Mouse (Mus musculus): ENCODE results near the gene Tra2a.
A peak's percentile ranks its signal among the peaks of the same experiment; 100 is the strongest.
"Not testable (repeated sequence)": the region's sequence is repeated elsewhere in the genome, so short reads cannot be mapped to it uniquely, and the experiment has no call there.

Tra2a gene

GRCm38 (mm10) chr6:49263847-49264243 is at the start of gene Tra2a:
Gene Tra2a (minus strand): TSS chr6:49264033.
- DNase-seq: peak; percentile 97 to 98

GRCm38 (mm10) chr6:49298286-49298685 is 34.5 kb upstream of the Tra2a start:
- no peak for DNase-seq

GRCm38 (mm10) chr6:49282122-49282521 is 18.3 kb upstream of the Tra2a start:
- DNase-seq: peak; percentile 41 to 72

GRCm38 (mm10) chr6:49280942-49281341 is 17.1 kb upstream of the Tra2a start:
- DNase-seq: no peak

- DNase-seq: no peak
Measured at GRCm38 (mm10) chr6:49275296-49275695, 11.5 kb upstream of the Tra2a start.

- no peak for DNase-seq
Measured at GRCm38 (mm10) chr6:49274416-49275091, 10.7 kb upstream of the Tra2a start.

GRCm38 (mm10) chr6:49273934-49274333 is 10.1 kb upstream of the Tra2a start:
- DNase-seq: no peak

- DNase-seq: no peak
Measured at GRCm38 (mm10) chr6:49272863-49273262, 9.0 kb upstream of the Tra2a start.

- DNase-seq: no peak
Measured at GRCm38 (mm10) chr6:49271815-49272214, 8.0 kb upstream of the Tra2a start.

- DNase-seq: no peak
Measured at GRCm38 (mm10) chr6:49269923-49270322, 6.1 kb upstream of the Tra2a start.

- peak; percentile 78 to 90 for DNase-seq
Measured at GRCm38 (mm10) chr6:49269200-49269599, 5.4 kb upstream of the Tra2a start.

GRCm38 (mm10) chr6:49267686-49268085 is 3.9 kb upstream of the Tra2a start:
- no peak for DNase-seq

- not testable (repeated sequence) for DNase-seq
Measured at GRCm38 (mm10) chr6:49265207-49265606, 1.4 kb upstream of the Tra2a start.

- DNase-seq: not testable (repeated sequence)
Measured at GRCm38 (mm10) chr6:49264446-49264845, 613 bp upstream of the Tra2a start.

- peak; percentile 38 to 67 for DNase-seq
Measured at GRCm38 (mm10) chr6:49263081-49263846, 569 bp downstream of the Tra2a start.

- peak in 1 of 2 experiments; percentile 19 for DNase-seq
Measured at GRCm38 (mm10) chr6:49262421-49262820, 1.4 kb downstream of the Tra2a start.

GRCm38 (mm10) chr6:49259711-49260110 is 4.1 kb downstream of the Tra2a start:
- no peak for DNase-seq

GRCm38 (mm10) chr6:49257880-49258279 is 6.0 kb downstream of the Tra2a start:
- no peak for DNase-seq

GRCm38 (mm10) chr6:49252207-49252606 is 11.6 kb downstream of the Tra2a start:
- no peak for DNase-seq

GRCm38 (mm10) chr6:49251199-49251598 is 12.6 kb downstream of the Tra2a start:
- no peak for DNase-seq

- DNase-seq: no peak
Measured at GRCm38 (mm10) chr6:49247246-49247645, 16.6 kb downstream of the Tra2a start.

- no peak for DNase-seq
Measured at GRCm38 (mm10) chr6:49242331-49242730, 21.5 kb downstream of the Tra2a start.

- no peak for DNase-seq
Measured at GRCm38 (mm10) chr6:49241562-49241961, 22.3 kb downstream of the Tra2a start.

- peak; percentile 98 to 100 for DNase-seq
Measured at GRCm38 (mm10) chr6:49236331-49236730, 27.5 kb downstream of the Tra2a start.

Data from kidney, postnatal 25 days (tissue).